Mouse (Mus musculus) G1E (cell line): ENCODE measurements around the gene Sf3a2. TPM values are rescaled to one million over a fixed set of nuclear protein-coding genes. Genes with fewer than 3 reads are reported as not detected.
A peak's percentile ranks its signal among the peaks of the same experiment; 100 is the strongest.

ENCODE experiments used
- ATAC-seq: 2 replicates; pipeline ENCODE4 v1.8.0; 2016; ENCODE audit warnings: mild to moderate bottlenecking; ENCODE audit not compliant: insufficient number of reproducible peaks, poor library complexity, low FRiP score, severe bottlenecking; ENCODE audit errors: extremely low read depth
- DNase-seq: peaks from one replicate; pipeline ENCODE4 v3.0.0; 2012; ENCODE audit warnings: low spot score
- H3K27me3 ChIP-seq: 2 replicates; pipeline ENCODE4 v1.6.1; 2012; ENCODE audit warnings: mild to moderate bottlenecking, low read length, inconsistent platforms; ENCODE audit not compliant: insufficient read depth
- H3K36me3 ChIP-seq: replicated peaks from 2 replicates; pipeline ENCODE3; 2012; ENCODE audit warnings: mild to moderate bottlenecking, inconsistent platforms
- H3K4me1 ChIP-seq: 2 replicates; pipeline ENCODE4 v1.6.1; 2012; ENCODE audit warnings: low read depth, low read length, inconsistent platforms, mixed read lengths; ENCODE audit not compliant: insufficient read depth
- H3K4me3 ChIP-seq: 2 replicates; pipeline ENCODE4 v1.5.1; 2012; ENCODE audit warnings: low read depth, mild to moderate bottlenecking, inconsistent platforms, low read length, moderate library complexity, mixed read lengths
- H3K9me3 ChIP-seq: replicated peaks from 2 replicates; pipeline ENCODE4 v1.6.1; 2012; ENCODE audit warnings: inconsistent platforms
- CTCF ChIP-seq: IDR thresholded peaks from 2 replicates; pipeline ENCODE4 v1.5.1; 2012; ENCODE audit warnings: low read depth, low read length, inconsistent platforms, mixed read lengths
- GATA1 ChIP-seq: IDR thresholded peaks from 2 replicates; pipeline ENCODE4 v1.6.1; 2012; ENCODE audit warnings: borderline replicate concordance, low read length, inconsistent platforms, mixed read lengths
- GATA2 ChIP-seq: IDR thresholded peaks from 2 replicates; pipeline ENCODE4 v1.6.1; 2012; ENCODE audit warnings: low read depth, low read length, inconsistent platforms, borderline replicate concordance
- POLR2AphosphoS5 ChIP-seq: IDR thresholded peaks from 2 replicates; pipeline ENCODE4 v1.6.1; 2012; ENCODE audit warnings: low read depth, low read length, inconsistent platforms; ENCODE audit not compliant: insufficient replicate concordance
- TAL1 ChIP-seq: conservative IDR thresholded peaks from 2 replicates; pipeline ENCODE4 v1.6.1; 2012; ENCODE audit warnings: low read depth, low read length, inconsistent platforms, mixed read lengths
- polyA plus RNA-seq: library from polyadenylated mRNA; stranded (reverse); fragments of >175 nt; gene quantifications from 2 replicates; pipeline ENCODE4 v1.2.3, GENCODE M21; 2012
- total RNA-seq, 2 experiments: library from RNA; stranded (forward) in 1 of 2; stranded (reverse) in 1 of 2; fragments of 200-1000 nt in 1 of 2; fragments of >200 nt in 1 of 2; fragmentation: Nextera tagmentation in 1 of 2; gene quantifications; 2 replicates each; pipeline ENCODE4 v1.2.3; 2014 to 2017

The Sf3a2 gene
- total and polyA plus RNA-seq, 3 experiments, result 8.7 to 652 (median 142) TPM

DNA sequence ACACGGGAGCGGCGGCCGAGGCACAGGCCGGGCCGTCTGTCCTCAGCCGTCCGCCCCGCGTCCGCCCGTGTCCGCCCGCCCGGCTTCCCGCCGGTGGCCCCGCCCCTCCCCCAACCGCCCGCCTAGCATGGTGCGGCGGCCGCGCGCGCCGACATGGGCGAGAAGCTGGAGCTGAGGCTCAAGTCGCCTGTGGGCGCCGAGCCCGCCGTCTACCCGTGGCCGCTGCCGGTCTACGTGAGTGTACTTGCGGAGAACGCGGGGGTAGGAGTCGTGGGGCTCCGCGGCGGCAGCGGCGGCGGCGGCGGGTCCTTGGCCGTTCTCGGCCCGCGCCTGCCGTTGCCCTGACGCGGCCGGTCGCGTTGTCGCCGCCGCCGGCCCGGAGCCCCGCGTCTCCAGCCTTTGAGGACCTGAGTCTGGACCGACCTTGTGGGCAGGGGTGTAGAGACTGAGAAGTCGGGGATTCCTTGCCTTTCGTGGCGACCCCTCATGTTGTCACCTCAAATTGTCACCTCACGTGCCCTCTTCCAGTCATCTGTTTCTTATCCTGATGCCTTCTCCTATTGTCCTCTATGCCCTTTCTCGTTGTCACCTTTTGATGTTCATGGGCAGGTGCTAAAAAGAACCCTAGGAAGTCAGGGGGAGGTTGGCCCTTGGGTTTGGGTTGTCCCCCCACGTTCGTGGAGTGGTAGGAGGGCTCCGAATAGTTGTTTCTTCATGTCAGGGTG lies 42.5 kb upstream of the Sf3a2 start:
- DNase-seq (no peak), ATAC-seq (no peak)
- no peaks in the 10 kb centered on the region for H3K9me3 ChIP-seq
- peaks cover 74% of the 10 kb centered on the region for H3K4me1 ChIP-seq
- peaks cover 43% of the 10 kb centered on the region for H3K36me3 ChIP-seq
- H3K4me3 ChIP-seq, result peak overlapping the region; percentile 92
- no peak for TF ChIP-seq TAL1
- TF ChIP-seq GATA2, result no peak
- TF ChIP-seq GATA1, result no peak
- no peak for TF ChIP-seq POLR2AphosphoS5
- TF ChIP-seq CTCF, result no peak
- no peaks in the 10 kb centered on the region for H3K27me3 ChIP-seq

DNA sequence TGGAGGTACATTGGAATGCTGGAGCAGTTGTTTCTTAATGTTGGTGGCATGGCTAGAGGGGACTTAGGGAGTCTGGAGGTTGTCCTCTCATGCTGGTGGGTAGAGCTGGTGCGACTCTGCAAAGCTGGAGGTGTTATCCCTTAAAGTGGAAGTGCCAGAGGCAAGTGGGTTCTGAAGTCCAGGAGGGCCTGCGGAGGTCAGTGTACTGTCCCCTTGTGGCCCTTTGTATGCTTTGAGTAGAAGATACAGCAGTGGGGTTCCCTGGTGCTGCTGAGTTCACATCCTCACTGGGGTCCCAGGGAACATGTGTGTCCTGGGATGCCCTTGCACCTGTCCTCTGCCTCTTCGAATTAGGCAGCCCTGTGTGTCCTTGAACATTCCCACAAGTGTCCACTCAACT lies 41.9 kb upstream of the Sf3a2 start:
- ATAC-seq (no peak), DNase-seq (no peak)
- no peaks in the 10 kb centered on the region for H3K27me3 ChIP-seq
- peak overlapping the region; percentile 92 for H3K4me3 ChIP-seq
- no peak for TF ChIP-seq POLR2AphosphoS5
- no peak for TF ChIP-seq CTCF
- no peak for TF ChIP-seq GATA1
- no peak for TF ChIP-seq TAL1
- TF ChIP-seq GATA2, result no peak
- no peaks in the 10 kb centered on the region for H3K9me3 ChIP-seq
- H3K36me3 ChIP-seq, result peaks cover 49% of the 10 kb centered on the region
- peaks cover 76% of the 10 kb centered on the region for H3K4me1 ChIP-seq

GRCm38 (mm10) chr10:80756509-80756908 lies 41.5 kb upstream of the Sf3a2 start:
- H3K4me1 ChIP-seq, result peaks cover 76% of the 10 kb centered on the region
- no peaks in the 10 kb centered on the region for H3K9me3 ChIP-seq
- no peaks in the 10 kb centered on the region for H3K27me3 ChIP-seq
- no peak for TF ChIP-seq GATA1
- no peak for TF ChIP-seq CTCF
- no peak for TF ChIP-seq TAL1
- no peak for TF ChIP-seq POLR2AphosphoS5
- no peak for TF ChIP-seq GATA2
- no peak for DNase-seq
- H3K36me3 ChIP-seq, result peaks cover 52% of the 10 kb centered on the region
- no peak for ATAC-seq
- H3K4me3 ChIP-seq, result peak overlapping the region; percentile 92

DNA sequence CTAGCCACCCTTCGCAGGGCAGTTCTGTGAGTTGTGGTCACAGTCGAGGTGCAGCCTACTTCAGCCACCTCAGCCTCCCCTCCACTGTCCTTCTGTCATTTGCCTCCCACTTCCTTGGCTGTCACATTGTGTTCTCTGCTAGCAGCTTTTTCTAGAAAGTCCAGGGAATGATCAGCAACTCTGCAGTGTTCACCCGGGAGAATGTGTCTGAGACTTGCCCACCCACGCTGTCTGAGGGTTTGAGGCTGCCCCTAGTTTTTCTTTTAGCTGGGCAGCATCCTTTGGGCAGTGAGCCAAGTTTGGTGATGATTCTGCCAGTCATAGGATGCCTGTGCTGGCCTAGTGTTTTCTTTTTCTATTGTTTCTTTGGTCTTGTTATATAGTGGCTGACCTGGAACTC lies 41.0 kb upstream of the Sf3a2 start:
- TF ChIP-seq CTCF, result no peak
- TF ChIP-seq GATA1, result no peak
- no peak for TF ChIP-seq TAL1
- TF ChIP-seq GATA2, result no peak
- TF ChIP-seq POLR2AphosphoS5, result no peak
- Histone ChIP-seq H3K4me3 (peak overlapping the region; percentile 92; the same call in 1 of the 2 replicates), H3K4me1 (peaks cover 76% of the 10 kb centered on the region), H3K9me3 (no peaks in the 10 kb centered on the region), H3K27me3 (no peaks in the 10 kb centered on the region), H3K36me3 (peaks cover 57% of the 10 kb centered on the region)
- DNase-seq (no peak), ATAC-seq (no peak)

GRCm38 (mm10) chr10:80757717-80758116 lies 40.3 kb upstream of the Sf3a2 start:
- H3K36me3 ChIP-seq, result peaks cover 63% of the 10 kb centered on the region
- no peaks in the 10 kb centered on the region for H3K9me3 ChIP-seq
- H3K4me1 ChIP-seq, result peaks cover 75% of the 10 kb centered on the region
- no peaks in the 10 kb centered on the region for H3K27me3 ChIP-seq
- peak; percentile 73; the same call in 1 of the 2 replicates for ATAC-seq
- DNase-seq, result peak; percentile 77
- TF ChIP-seq POLR2AphosphoS5, result no peak
- no peak for TF ChIP-seq GATA2
- no peak for TF ChIP-seq GATA1
- H3K4me3 ChIP-seq, result peak overlapping the region; percentile 92; the same call in 1 of the 2 replicates

- DNase-seq (no peak), ATAC-seq (no peak)
- H3K9me3 ChIP-seq, result no peaks in the 10 kb centered on the region
- no peak for TF ChIP-seq TAL1
- no peak for TF ChIP-seq GATA1
- TF ChIP-seq GATA2, result no peak
- TF ChIP-seq CTCF, result no peak
- TF ChIP-seq POLR2AphosphoS5, result no peak
- H3K27me3 ChIP-seq, result no peaks in the 10 kb centered on the region
- H3K36me3 ChIP-seq, result peaks cover 73% of the 10 kb centered on the region
- peaks cover 82% of the 10 kb centered on the region for H3K4me1 ChIP-seq
- H3K4me3 ChIP-seq, result peak overlapping the region; percentile 8; the same call in 1 of the 2 replicates
Observed at GRCm38 (mm10) chr10:80758651-80759050, 39.3 kb upstream of the Sf3a2 start.
